8 mouse cellular contexts compared by ENCODE assay signal in genomic region chr9:15045740-15046139, GRCm38 (mm10). TPM values are rescaled to one million over a fixed set of nuclear protein-coding genes. Genes with fewer than 3 reads are reported as not detected.
A peak's percentile ranks its signal among the peaks of the same experiment; 100 is the strongest.
DNase-seq lines count a peak whose midpoint lies in the region; ATAC-seq and TF ChIP-seq lines count a peak whose summit lies in the region.

No protein-coding gene starts in this region.

- H3K4me2 ChIP-seq in kidney, embryonic 15.5 days: peak overlapping the region; percentile 81
- peak overlapping the region; percentile 87 for H3K4me2 ChIP-seq in midbrain, embryonic 16.5 days (ENCODE audit: low read length)

- no peak for TF ChIP-seq CTCF in cortical plate, adult 2 months (IDR thresholded peaks at IDR 0.05; ENCODE audit: extremely low read depth, insufficient read depth, low read length)

- H3K36me3 ChIP-seq in kidney, embryonic 15.5 days: 0 out of 2 replicates have a peak, but pooled peaks cover 3% of the 10 kb centered on the region
- no peaks in the 10 kb centered on the region for H3K36me3 ChIP-seq in midbrain, embryonic 16.5 days (ENCODE audit: control insufficient read depth, insufficient read depth, low read length)

- WGBS in kidney, embryonic 15.5 days: 38% methylated on average over 10 of the region's 10 CpGs
- 45% methylated on average over 10 of the region's 10 CpGs for WGBS in midbrain, embryonic 16.5 days

- peaks cover 23% of the 10 kb centered on the region for H3K4me1 ChIP-seq in kidney, embryonic 15.5 days
- 0 out of 2 replicates have a peak, but pooled peaks cover 1% of the 10 kb centered on the region for H3K4me1 ChIP-seq in cortical plate, adult 2 months (ENCODE audit: control insufficient read depth, insufficient read depth, low read length)
- peaks cover 34% of the 10 kb centered on the region for H3K4me1 ChIP-seq in midbrain, embryonic 16.5 days (ENCODE audit: control insufficient read depth, insufficient read depth, low read length)

- peak overlapping the region; percentile 78 for H3K4me3 ChIP-seq in kidney, embryonic 15.5 days (replicated peaks)
- peak overlapping the region; percentile 74 for H3K4me3 ChIP-seq in cortical plate, adult 2 months (ENCODE audit: insufficient read depth, low read length)
- peak overlapping the region; percentile 63 for H3K4me3 ChIP-seq in midbrain, embryonic 16.5 days (ENCODE audit: low read depth, low read length)

- H3K27me3 ChIP-seq in kidney, embryonic 15.5 days: no peaks in the 10 kb centered on the region
- H3K27me3 ChIP-seq in midbrain, embryonic 16.5 days (ENCODE audit: control insufficient read depth, insufficient read depth, low read depth, low read length): no peaks in the 10 kb centered on the region

- no peaks in the 10 kb centered on the region for H3K9me3 ChIP-seq in kidney, embryonic 15.5 days (replicated peaks)
- H3K9me3 ChIP-seq in midbrain, embryonic 16.5 days (replicated peaks; ENCODE audit: control insufficient read depth, low read length, poor library complexity, severe bottlenecking): no peaks in the 10 kb centered on the region

- peak overlapping the region; percentile 77 for H3K9ac ChIP-seq in kidney, embryonic 15.5 days
- peak overlapping the region; percentile 97 for H3K9ac ChIP-seq in midbrain, embryonic 16.5 days (ENCODE audit: low read depth, low read length)

- H3K27ac ChIP-seq in kidney, embryonic 15.5 days: peak overlapping the region; percentile 87
- H3K27ac ChIP-seq in cortical plate, adult 2 months (ENCODE audit: insufficient read depth, low read length): no peak overlapping the region
- peak overlapping the region; percentile 97 for H3K27ac ChIP-seq in midbrain, embryonic 16.5 days (ENCODE audit: low read length)

- ATAC-seq in kidney, embryonic 15.5 days (replicated peaks; ENCODE audit: low FRiP score): no peak
- peak; percentile 39 for ATAC-seq in inflammation-experienced regulatory T-cells, adult 6 months
- ATAC-seq in midbrain, embryonic 16.5 days: peak; percentile 55
- ATAC-seq in megakaryocyte-erythroid progenitor cell, adult 5-6 weeks (replicated peaks; ENCODE audit: low FRiP score, low TSS enrichment, poor library complexity, severe bottlenecking): no peak

- no peak for DNase-seq in kidney, adult 18-20 months
- DNase-seq in right cerebral cortex, postnatal 10 days (ENCODE audit: low spot score in 2 of 2): no peak
- no peak for DNase-seq in spleen, postnatal 36 days (ENCODE audit: low spot score in 2 of 2)

- no peak for TF ChIP-seq POLR2A in cortical plate, adult 2 months (IDR thresholded peaks at IDR 0.05; ENCODE audit: extremely low read depth, insufficient read depth, low read length)

RNA-seq across cellular contexts. Expression of gene Panx1, which starts 0.5 kb away (rescaled TPM):
- polyA plus RNA-seq in kidney, embryonic 15.5 days (2015; fragmentation: Nextera tagmentation; extraction: Ambion mirVana): 45.7 and 48.0 TPM in 2 replicates
- polyA plus RNA-seq in cortical plate, adult 2 months (2012; rRNA removed): 26.8 and 27.6 TPM in 2 replicates
- polyA plus RNA-seq in inflammation-experienced regulatory T-cells, adult 6 months (2017; shearing (Covaris generic)): 10 to 100 TPM; 21.8 to 27.3 (median 22.6) TPM
- 165 and 168 TPM in 2 replicates for polyA plus RNA-seq in midbrain, embryonic 16.5 days (2015; fragmentation: Nextera tagmentation; extraction: Ambion mirVana)
- 3.9 and 19.7 TPM in 2 replicates for total RNA-seq in megakaryocyte-erythroid progenitor cell, adult 5-6 weeks (2014; fragmentation: Nextera tagmentation)
- total RNA-seq in megakaryocyte-erythroid progenitor cell, adult 5-6 weeks (2017): 5.2 and 5.4 TPM in 2 replicates

Comparison
In these comparisons a context has a peak if more than half of its experiments do, and no peak if none do; other contexts are left out.
1. ATAC-seq: peak in inflammation-experienced regulatory T-cells, adult 6 months (single experiment) and midbrain, embryonic 16.5 days (single experiment); none in kidney, embryonic 15.5 days (single experiment) and megakaryocyte-erythroid progenitor cell, adult 5-6 weeks (single experiment).
2. Peak in every context shown above with its lines, with median percentiles within 50 percentile points of each other: H3K4me3 ChIP-seq.